Mouse (Mus musculus): ENCODE measurements around the gene Ifnl3.

Ifnl3 gene

Small RNA genes lying within 50 kb of the gene (microRNA-seq; reads per million reads assigned to microRNA genes)
- 0.62 to 1.3 reads per million in 2 experiments for gene Mir7049

Data from adrenal gland (tissue).